Mouse (Mus musculus): ENCODE measurements at regions not wholly inside any gene's neighbourhood (a gene's known extent, or its start where the extent isn't known, plus 50 kb on each side); places are given as distances from the start of the nearest gene placed in this dataset.

DNA sequence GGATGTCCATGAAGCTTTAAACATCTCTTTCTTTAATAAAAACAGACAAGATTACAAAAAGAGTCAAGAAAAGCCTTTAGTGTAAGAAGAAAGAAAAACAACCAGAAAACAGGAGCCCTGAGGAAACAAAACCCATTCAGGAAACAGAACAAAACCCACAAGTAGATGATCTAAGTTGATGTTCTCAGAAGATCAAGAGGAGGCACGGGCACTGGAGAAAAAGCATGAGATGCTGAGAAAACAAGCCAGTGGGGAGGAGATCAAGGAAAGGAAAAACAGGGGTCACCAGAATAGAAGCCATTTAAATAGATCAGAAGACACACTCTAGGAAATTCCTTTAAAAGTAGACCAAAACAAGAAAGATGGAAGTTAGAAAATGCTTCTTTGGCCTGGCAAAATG lies 62.1 kb downstream of the Skor1 start:
- TF ChIP-seq MYOG (IDR thresholded peaks at IDR 0.05; ENCODE audit: control insufficient read depth in 1 of 3, insufficient read depth in 1 of 3, insufficient read length in 2 of 3, low read depth in 2 of 3), result no peak
- TF ChIP-seq POLR2A (IDR thresholded peaks at IDR 0.05; ENCODE audit: insufficient read length, low read depth), result no peak
- no peak for TF ChIP-seq SRF (IDR thresholded peaks at IDR 0.05; ENCODE audit: control insufficient read depth, insufficient read length, low read depth)
- TF ChIP-seq MAX (IDR thresholded peaks at IDR 0.05; ENCODE audit: low read depth), result no peak
- TF ChIP-seq MYOD1 (IDR thresholded peaks at IDR 0.05; ENCODE audit: control insufficient read depth in 1 of 3, insufficient read length in 2 of 3, low read depth in 2 of 3), result no peak
- no peak for TF ChIP-seq E2F4 (IDR thresholded peaks at IDR 0.05; ENCODE audit: insufficient read depth)
- TF ChIP-seq TCF3 (IDR thresholded peaks at IDR 0.05; ENCODE audit: insufficient read length, low read depth), result no peak
